Mouse (Mus musculus): ENCODE results near the gene Gm9507. TPM values are rescaled to one million over a fixed set of nuclear protein-coding genes. Genes with fewer than 3 reads are reported as not detected.
A peak's percentile ranks its signal among the peaks of the same experiment; 100 is the strongest.

Gene Gm9507
- polyA plus RNA-seq (2015; fragmentation: Nextera tagmentation; extraction: Ambion mirVana), result not detected in 2 replicates

GRCm38 (mm10) chr10:77811743-77812142, at the start of gene Gm9507:
Gm9507 (minus strand) TSS chr10:77811843.
- Histone ChIP-seq H3K27ac (ENCODE audit: low read depth, low read length) (no peak within 1 kb of the TSS), H3K9me3 (ENCODE audit: control insufficient read depth) (no peaks in the 10 kb centered on the region), H3K9ac (ENCODE audit: low read depth, low read length) (no peak within 1 kb of the TSS), H3K36me3 (ENCODE audit: control insufficient read depth, insufficient read depth) (no peaks in the 10 kb centered on the region), H3K4me3 (ENCODE audit: low read depth, low read length) (no peak within 1 kb of the TSS), H3K4me1 (replicated peaks; ENCODE audit: control insufficient read depth, insufficient read depth, low read length) (no peaks in the 10 kb centered on the region), H3K4me2 (replicated peaks; ENCODE audit: low read depth) (no peak within 1 kb of the TSS), H3K27me3 (replicated peaks; ENCODE audit: control insufficient read depth, insufficient read depth, low read length) (no peaks in the 10 kb centered on the region)
- no peak for ATAC-seq
- TF ChIP-seq CTCF (IDR thresholded peaks at IDR 0.05; ENCODE audit: low read depth), result no peak
- WGBS, result 56% methylated on average over 5 of the region's 5 CpGs

GRCm38 (mm10) chr10:77852559-77852958, 40.9 kb upstream of the Gm9507 start, which contains the start of gene Gm10318:
Gm10318 (plus strand) TSS chr10:77852859.
- H3K4me1 ChIP-seq (replicated peaks; ENCODE audit: control insufficient read depth, insufficient read depth, low read length), result no peaks in the 10 kb centered on the region
- no peaks in the 10 kb centered on the region for H3K27me3 ChIP-seq (replicated peaks; ENCODE audit: control insufficient read depth, insufficient read depth, low read length)
- no peaks in the 10 kb centered on the region for H3K36me3 ChIP-seq (ENCODE audit: control insufficient read depth, insufficient read depth)
- no peak within 1 kb of the TSS for H3K9ac ChIP-seq (ENCODE audit: low read depth, low read length)
- no peak within 1 kb of the TSS for H3K4me3 ChIP-seq (ENCODE audit: low read depth, low read length)
- no peak for ATAC-seq
- WGBS, result 71% methylated on average over 9 of the region's 9 CpGs
- no peak within 1 kb of the TSS for H3K27ac ChIP-seq (ENCODE audit: low read depth, low read length)
- no peak for TF ChIP-seq CTCF (IDR thresholded peaks at IDR 0.05; ENCODE audit: low read depth)
- no peaks in the 10 kb centered on the region for H3K9me3 ChIP-seq (ENCODE audit: control insufficient read depth)
- no peak within 1 kb of the TSS for H3K4me2 ChIP-seq (replicated peaks; ENCODE audit: low read depth)

- no peak for TF ChIP-seq CTCF (IDR thresholded peaks at IDR 0.05; ENCODE audit: low read depth)
- no peaks in the 10 kb centered on the region for H3K27me3 ChIP-seq (replicated peaks; ENCODE audit: control insufficient read depth, insufficient read depth, low read length)
- H3K36me3 ChIP-seq (ENCODE audit: control insufficient read depth, insufficient read depth), result no peaks in the 10 kb centered on the region
- peak; percentile 59 for ATAC-seq
- peaks cover 8% of the 10 kb centered on the region; the same call in 1 of the 2 replicates for H3K9me3 ChIP-seq (ENCODE audit: control insufficient read depth)
- no peak overlapping the region for H3K27ac ChIP-seq (ENCODE audit: low read depth, low read length)
- H3K9ac ChIP-seq (ENCODE audit: low read depth, low read length), result no peak overlapping the region
- WGBS, result 46% methylated on average over 2 of the region's 2 CpGs
- no peak overlapping the region for H3K4me3 ChIP-seq (ENCODE audit: low read depth, low read length)
- H3K4me2 ChIP-seq (replicated peaks; ENCODE audit: low read depth), result no peak overlapping the region
- H3K4me1 ChIP-seq (replicated peaks; ENCODE audit: control insufficient read depth, insufficient read depth, low read length), result no peaks in the 10 kb centered on the region
These were observed 35.9 kb upstream of the Gm9507 start for GRCm38 (mm10) chr10:77847538-77847937.

GRCm38 (mm10) chr10:77846961-77847360, 35.3 kb upstream of the Gm9507 start:
- H3K9ac ChIP-seq (ENCODE audit: low read depth, low read length), result no peak overlapping the region
- no peak overlapping the region for H3K4me2 ChIP-seq (replicated peaks; ENCODE audit: low read depth)
- no peaks in the 10 kb centered on the region for H3K27me3 ChIP-seq (replicated peaks; ENCODE audit: control insufficient read depth, insufficient read depth, low read length)
- H3K27ac ChIP-seq (ENCODE audit: low read depth, low read length), result no peak overlapping the region
- no peaks in the 10 kb centered on the region for H3K4me1 ChIP-seq (replicated peaks; ENCODE audit: control insufficient read depth, insufficient read depth, low read length)
- no peak for TF ChIP-seq CTCF (IDR thresholded peaks at IDR 0.05; ENCODE audit: low read depth)
- 12% methylated on average over 2 of the region's 2 CpGs for WGBS
- no peaks in the 10 kb centered on the region for H3K36me3 ChIP-seq (ENCODE audit: control insufficient read depth, insufficient read depth)
- no peak overlapping the region for H3K4me3 ChIP-seq (ENCODE audit: low read depth, low read length)
- ATAC-seq, result 0 out of 2 replicates have a peak, but pooled peaks have one; percentile 8
- H3K9me3 ChIP-seq (ENCODE audit: control insufficient read depth), result peaks cover 8% of the 10 kb centered on the region; the same call in 1 of the 2 replicates

GRCm38 (mm10) chr10:77846503-77846902, 34.9 kb upstream of the Gm9507 start, which contains the start of gene Gm36176:
Gm36176 (plus strand) TSS chr10:77846803.
- 76% methylated on average over 2 of the region's 3 CpGs for WGBS
- Histone ChIP-seq H3K9ac (ENCODE audit: low read depth, low read length) (no peak within 1 kb of the TSS), H3K4me3 (ENCODE audit: low read depth, low read length) (no peak within 1 kb of the TSS), H3K4me1 (replicated peaks; ENCODE audit: control insufficient read depth, insufficient read depth, low read length) (no peaks in the 10 kb centered on the region), H3K27ac (ENCODE audit: low read depth, low read length) (no peak within 1 kb of the TSS), H3K36me3 (ENCODE audit: control insufficient read depth, insufficient read depth) (no peaks in the 10 kb centered on the region), H3K4me2 (replicated peaks; ENCODE audit: low read depth) (no peak within 1 kb of the TSS), H3K9me3 (ENCODE audit: control insufficient read depth) (peaks cover 9% of the 10 kb centered on the region; the same call in 1 of the 2 replicates), H3K27me3 (replicated peaks; ENCODE audit: control insufficient read depth, insufficient read depth, low read length) (no peaks in the 10 kb centered on the region)
- no peak for ATAC-seq
- no peak for TF ChIP-seq CTCF (IDR thresholded peaks at IDR 0.05; ENCODE audit: low read depth)

- H3K4me3 ChIP-seq (ENCODE audit: low read depth, low read length), result no peak overlapping the region
- TF ChIP-seq CTCF (IDR thresholded peaks at IDR 0.05; ENCODE audit: low read depth), result no peak
- H3K27ac ChIP-seq (ENCODE audit: low read depth, low read length), result no peak overlapping the region
- H3K4me2 ChIP-seq (replicated peaks; ENCODE audit: low read depth), result no peak overlapping the region
- H3K9me3 ChIP-seq (ENCODE audit: control insufficient read depth), result peaks cover 8% of the 10 kb centered on the region; the same call in 1 of the 2 replicates
- no peaks in the 10 kb centered on the region for H3K4me1 ChIP-seq (replicated peaks; ENCODE audit: control insufficient read depth, insufficient read depth, low read length)
- H3K36me3 ChIP-seq (ENCODE audit: control insufficient read depth, insufficient read depth), result no peaks in the 10 kb centered on the region
- 61% methylated on average over 6 of the region's 6 CpGs for WGBS
- H3K27me3 ChIP-seq (replicated peaks; ENCODE audit: control insufficient read depth, insufficient read depth, low read length), result no peaks in the 10 kb centered on the region
- no peak overlapping the region for H3K9ac ChIP-seq (ENCODE audit: low read depth, low read length)
- no peak for ATAC-seq
These were observed 27.4 kb upstream of the Gm9507 start for GRCm38 (mm10) chr10:77839006-77839405.

Measured in intestine, postnatal 0 days (tissue).